Mouse (Mus musculus): ENCODE results near the gene Sirpb1a.
"Not testable (repeated sequence)": the region's sequence is repeated elsewhere in the genome, so short reads cannot be mapped to it uniquely, and the experiment has no call there.

DNA sequence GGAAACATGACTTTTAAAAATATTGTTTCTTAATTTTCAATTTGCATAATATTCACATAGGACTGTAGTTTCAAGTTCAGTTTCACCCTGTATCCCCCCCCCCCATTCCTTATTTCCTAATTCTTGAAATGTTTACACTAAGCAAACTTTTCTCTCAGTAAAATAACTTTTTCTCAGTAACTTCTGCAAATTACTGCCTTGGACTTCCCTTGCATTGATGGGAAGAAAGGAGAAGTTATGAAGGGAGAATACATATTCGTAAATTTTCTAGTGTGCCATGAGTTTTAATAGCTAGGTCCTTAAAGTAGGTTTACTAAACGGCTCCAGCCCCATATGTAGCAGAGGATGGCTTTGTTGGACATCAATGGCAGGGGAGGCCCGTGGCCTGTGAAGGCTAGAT, 80.7 kb downstream of the Sirpb1a start:
- TF ChIP-seq CTCF (IDR thresholded peaks at IDR 0.05; ENCODE audit: control insufficient read depth, insufficient read depth, insufficient replicate concordance, low read depth, low read length); POLR2A (IDR thresholded peaks at IDR 0.05; ENCODE audit: control insufficient read depth, low read depth, low read length): not testable (repeated sequence)

Measured in testis, adult 2 months (tissue).